Mouse (Mus musculus) heart, postnatal 0 days (tissue): ENCODE data around the gene Dab2. TPM values are rescaled to one million over a fixed set of nuclear protein-coding genes. Genes with fewer than 3 reads are reported as not detected.
A peak's percentile ranks its signal among the peaks of the same experiment; 100 is the strongest.

Experiments
- ATAC-seq: fragments of 200-750 bp; cut with Nextera tagmentation; 2 replicates; pipeline ENCODE4 v1.8.0; 2017; ENCODE audit warnings: low read depth, moderate number of reproducible peaks, moderate library complexity; ENCODE audit not compliant: insufficient read depth
- DNase-seq: peaks from one replicate; pipeline ENCODE4 v3.0.0-alpha.2; 2016; ENCODE audit warnings: low spot score
- H3K27ac ChIP-seq: fragments of 300-500 bp; sonication (generic); 2 replicates; pipeline ENCODE4 v1.5.1; 2014; ENCODE audit warnings: low read depth, mild to moderate bottlenecking
- H3K27me3 ChIP-seq: fragments of 300-500 bp; sonication (generic); 2 replicates; pipeline ENCODE4 v1.6.1; 2014; ENCODE audit warnings: low read length, mixed read lengths; ENCODE audit not compliant: control insufficient read depth, insufficient read depth
- H3K36me3 ChIP-seq: fragments of 300-500 bp; sonication (generic); replicated peaks from 2 replicates; pipeline ENCODE4 v1.6.1; 2014; ENCODE audit warnings: low read length, mixed read lengths; ENCODE audit not compliant: control insufficient read depth, insufficient read depth
- H3K4me1 ChIP-seq: fragments of 300-500 bp; sonication (generic); 2 replicates; pipeline ENCODE4 v1.6.1; 2014; ENCODE audit warnings: antibody characterized with exemption; ENCODE audit not compliant: control insufficient read depth, insufficient read depth
- H3K4me2 ChIP-seq: fragments of 300-500 bp; sonication (generic); 2 replicates; pipeline ENCODE4 v1.6.1; 2014; ENCODE audit warnings: low read depth, mild to moderate bottlenecking, low read length, moderate library complexity
- H3K4me3 ChIP-seq: fragments of 300-500 bp; sonication (generic); 2 replicates; pipeline ENCODE4 v1.5.1; 2014; ENCODE audit warnings: low read depth, low read length
- H3K9ac ChIP-seq: fragments of 300-500 bp; sonication (generic); replicated peaks from 2 replicates; pipeline ENCODE4 v1.6.1; 2014; ENCODE audit warnings: low read depth, low read length, mixed read lengths
- H3K9me3 ChIP-seq: fragments of 300-500 bp; sonication (generic); replicated peaks from 2 replicates; pipeline ENCODE4 v1.6.1; 2016; ENCODE audit warnings: low read length; ENCODE audit not compliant: control insufficient read depth
- CTCF ChIP-seq: IDR thresholded peaks from 2 replicates; pipeline ENCODE4 v1.5.1; 2016; ENCODE audit warnings: antibody characterized with exemption, control low read depth, low read depth
- EP300 ChIP-seq: IDR thresholded peaks from 2 replicates; pipeline ENCODE4 v1.6.1; 2016; ENCODE audit warnings: antibody characterized with exemption, low read depth
- WGBS: fragments of 180-500 bp; shearing (Covaris S2); extraction: QIAGEN DNeasy Blood & Tissue Kit; methylation state at CpG from one replicate; pipeline ENCODE4 v1.1.7; 2014; 5-methylcytosine and 5-hydroxymethylcytosine counted together
- polyA plus RNA-seq: library from polyadenylated mRNA; unstranded; fragments of >200 nt; fragmentation: Nextera tagmentation; extraction: Ambion mirVana; gene quantifications from 2 replicates; pipeline ENCODE4 v1.2.1, GENCODE M21; 2015
- total RNA-seq: library from RNA; depleted of rRNA; stranded (reverse); fragments of >200 nt; gene quantifications from 2 replicates; pipeline ENCODE4 v1.2.3, GENCODE M21; 2014; ENCODE audit warnings: low replicate concordance

Gene Dab2
- total and polyA plus RNA-seq, 2 experiments from 2014 or later, result 9.4 to 11.3 TPM

DNA sequence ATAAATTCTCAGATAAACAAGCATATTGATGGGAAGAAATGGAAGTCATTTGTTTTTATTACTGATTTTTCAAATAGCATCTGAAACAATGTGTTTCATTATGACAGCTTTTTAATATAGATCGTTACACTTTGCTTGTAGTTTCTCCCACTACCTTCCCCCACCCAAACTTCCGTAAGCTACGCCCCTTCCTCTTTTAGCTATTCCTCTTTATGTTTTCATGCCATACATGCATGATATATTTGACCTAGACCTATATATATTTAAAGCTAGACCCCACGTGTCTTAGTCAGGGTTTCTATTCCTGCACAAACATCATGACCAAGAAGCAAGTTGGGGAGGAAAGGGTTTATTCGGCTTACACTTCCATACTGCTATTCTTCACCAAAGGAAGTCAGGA, 115.7 kb downstream of the Dab2 start:
- no peaks in the 10 kb centered on the region for H3K9me3 ChIP-seq
- H3K27me3 ChIP-seq, result no peaks in the 10 kb centered on the region
- no peak overlapping the region for H3K4me3 ChIP-seq
- H3K9ac ChIP-seq, result no peak overlapping the region
- no peak overlapping the region for H3K27ac ChIP-seq
- peaks cover 12% of the 10 kb centered on the region for H3K36me3 ChIP-seq
- TF ChIP-seq EP300 (no peak), CTCF (no peak)
- H3K4me1 ChIP-seq, result 0 out of 2 replicates have a peak, but pooled peaks cover 5% of the 10 kb centered on the region
- DNase-seq (no peak), ATAC-seq (no peak)
- 81% methylated on average over 5 of the region's 5 CpGs for WGBS
- no peak overlapping the region for H3K4me2 ChIP-seq

DNA sequence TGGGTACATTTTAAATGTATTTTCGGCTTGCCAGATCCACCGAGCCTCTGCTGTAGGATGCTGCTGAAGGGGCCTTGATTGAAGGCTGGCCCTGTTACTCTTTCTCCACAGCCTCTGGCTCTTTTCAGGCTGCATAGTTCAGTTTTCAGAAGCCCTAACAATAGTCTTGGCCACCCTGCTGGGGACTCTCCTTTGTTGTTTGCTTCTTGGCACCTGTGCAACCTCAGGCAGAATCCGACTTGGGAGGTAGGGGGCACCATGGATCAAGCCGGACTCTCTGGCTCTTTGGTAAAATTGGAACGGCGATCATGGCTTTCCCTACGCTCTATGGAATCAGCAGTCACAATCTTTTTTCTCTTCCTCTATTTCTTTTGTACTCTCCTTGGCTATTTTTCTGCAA, 132.2 kb downstream of the Dab2 start:
- no peak overlapping the region for H3K27ac ChIP-seq

DNA sequence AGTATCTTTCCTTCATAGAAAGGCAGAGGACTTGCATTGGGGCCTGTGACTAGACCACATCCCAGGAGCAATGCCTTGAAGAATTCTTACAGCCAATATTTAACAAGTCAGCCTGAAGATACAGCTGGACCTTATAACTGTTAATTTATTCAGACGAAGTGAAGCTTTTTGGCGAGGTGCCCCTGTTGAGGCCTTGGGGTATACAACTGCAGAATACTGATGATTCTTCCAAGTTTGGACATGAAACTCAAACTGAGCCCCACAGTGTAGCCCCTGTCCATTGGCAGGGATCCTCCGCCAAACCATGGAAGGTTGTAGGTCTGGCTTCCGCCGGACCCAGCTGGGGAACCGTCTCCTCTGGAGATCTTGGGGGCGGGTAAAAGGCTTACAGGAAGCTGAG, 132.8 kb downstream of the Dab2 start:
- DNase-seq (no peak), ATAC-seq (peak; percentile 11; the same call in 1 of the 2 replicates)
- H3K9me3 ChIP-seq, result no peaks in the 10 kb centered on the region
- H3K4me2 ChIP-seq, result no peak overlapping the region
- H3K27ac ChIP-seq, result no peak overlapping the region
- no peaks in the 10 kb centered on the region for H3K4me1 ChIP-seq
- H3K4me3 ChIP-seq, result no peak overlapping the region
- no peaks in the 10 kb centered on the region for H3K27me3 ChIP-seq
- H3K36me3 ChIP-seq, result peaks cover 10% of the 10 kb centered on the region
- TF ChIP-seq CTCF, result no peak
- no peak for TF ChIP-seq EP300
- WGBS, result 88% methylated on average over 7 of the region's 7 CpGs
- H3K9ac ChIP-seq, result no peak overlapping the region

More for the DNA sequence above, 132.2 kb downstream of the Dab2 start:
- Histone ChIP-seq H3K9me3 (no peaks in the 10 kb centered on the region), H3K4me3 (no peak overlapping the region), H3K9ac (no peak overlapping the region), H3K36me3 (peaks cover 10% of the 10 kb centered on the region), H3K27me3 (no peaks in the 10 kb centered on the region), H3K4me2 (no peak overlapping the region), H3K4me1 (no peaks in the 10 kb centered on the region)
- TF ChIP-seq CTCF (no peak), EP300 (no peak)
- DNase-seq (no peak), ATAC-seq (no peak)
- 82% methylated on average over 7 of the region's 7 CpGs for WGBS

DNA sequence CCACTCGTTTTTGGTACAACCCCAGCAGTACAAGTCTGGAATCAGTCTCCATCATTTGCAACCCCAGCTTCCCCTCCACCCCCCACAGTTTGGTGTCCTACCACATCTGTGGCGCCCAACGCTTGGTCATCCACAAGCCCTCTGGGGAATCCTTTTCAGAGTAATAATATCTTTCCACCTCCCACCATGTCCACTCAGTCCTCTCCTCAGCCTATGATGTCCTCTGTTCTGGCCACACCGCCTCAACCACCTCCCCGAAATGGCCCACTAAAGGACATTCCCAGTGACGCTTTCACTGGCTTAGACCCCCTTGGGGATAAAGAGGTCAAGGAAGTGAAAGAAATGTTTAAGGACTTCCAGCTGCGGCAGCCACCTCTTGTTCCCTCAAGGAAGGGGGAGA, 135.7 kb downstream of the Dab2 start:
- 84% methylated on average over 7 of the region's 7 CpGs for WGBS
- no peak for TF ChIP-seq EP300
- TF ChIP-seq CTCF, result no peak

DNA sequence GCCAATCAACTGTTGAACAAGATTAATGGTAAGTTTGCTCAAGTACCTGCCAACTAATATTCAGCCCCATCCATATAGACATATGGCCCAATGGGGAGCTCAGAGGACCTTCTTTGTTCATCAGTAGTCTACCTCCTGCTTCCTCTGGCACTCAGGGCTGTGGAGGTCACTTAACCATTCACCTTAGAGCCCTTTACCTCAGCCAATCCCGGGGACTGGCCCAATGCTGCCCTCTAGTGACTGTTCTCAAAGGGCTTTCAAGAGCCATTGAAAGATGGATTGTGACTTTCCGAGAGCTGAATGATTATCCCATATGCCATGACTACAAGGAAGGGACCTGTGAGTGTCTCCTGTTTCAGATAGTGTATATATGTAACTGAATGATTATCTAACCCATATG, 136.2 kb downstream of the Dab2 start:
- no peaks in the 10 kb centered on the region for H3K9me3 ChIP-seq
- no peaks in the 10 kb centered on the region for H3K27me3 ChIP-seq
- no peak overlapping the region for H3K4me2 ChIP-seq
- H3K9ac ChIP-seq, result no peak overlapping the region
- no peak for DNase-seq
- H3K4me3 ChIP-seq, result no peak overlapping the region
- 29% methylated on average over 2 of the region's 2 CpGs for WGBS
- H3K27ac ChIP-seq, result no peak overlapping the region
- H3K4me1 ChIP-seq, result no peaks in the 10 kb centered on the region
- TF ChIP-seq CTCF (peak; percentile 69), EP300 (no peak)
- H3K36me3 ChIP-seq, result peaks cover 8% of the 10 kb centered on the region
- no peak for ATAC-seq

More for the DNA sequence above, 135.7 kb downstream of the Dab2 start:
- no peaks in the 10 kb centered on the region for H3K4me1 ChIP-seq
- DNase-seq (no peak), ATAC-seq (no peak)
- no peak overlapping the region for H3K4me2 ChIP-seq
- no peak overlapping the region for H3K27ac ChIP-seq
- no peaks in the 10 kb centered on the region for H3K27me3 ChIP-seq
- H3K4me3 ChIP-seq, result no peak overlapping the region
- peaks cover 8% of the 10 kb centered on the region for H3K36me3 ChIP-seq
- H3K9ac ChIP-seq, result no peak overlapping the region
- no peaks in the 10 kb centered on the region for H3K9me3 ChIP-seq

DNA sequence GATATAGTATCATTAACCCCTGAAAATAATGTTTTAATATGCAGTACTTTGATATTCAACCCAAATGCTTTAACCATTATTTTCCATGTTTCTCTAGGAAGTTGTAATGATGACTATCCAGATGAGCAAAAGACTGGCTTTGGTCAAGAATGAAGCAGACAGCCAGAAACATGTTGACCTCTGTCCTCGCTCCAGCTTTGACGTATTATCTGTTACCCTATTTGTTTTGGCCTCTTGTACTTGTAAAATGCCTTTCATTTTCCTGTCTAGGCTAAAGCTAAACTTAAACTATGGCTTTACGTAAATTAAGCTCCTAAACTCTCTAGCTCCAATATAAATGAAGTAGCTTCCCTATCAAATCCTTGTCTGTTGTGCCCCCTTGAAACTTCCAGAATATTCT, 139.1 kb downstream of the Dab2 start:
- Histone ChIP-seq H3K4me1 (no peaks in the 10 kb centered on the region), H3K9ac (no peak overlapping the region), H3K4me3 (no peak overlapping the region), H3K27ac (no peak overlapping the region), H3K9me3 (no peaks in the 10 kb centered on the region), H3K4me2 (no peak overlapping the region), H3K36me3 (peaks cover 8% of the 10 kb centered on the region), H3K27me3 (no peaks in the 10 kb centered on the region)
- no peak for DNase-seq
- TF ChIP-seq EP300 (no peak), CTCF (no peak)
- ATAC-seq, result no peak
- 55% methylated on average over 3 of the region's 3 CpGs for WGBS
